Mouse (Mus musculus) spleen, adult 2 months (tissue): ENCODE data around the gene Nuak2.

ENCODE experiments used
- CTCF ChIP-seq: fragments of 200-500 bp; IDR thresholded peaks from 2 replicates; pipeline ENCODE4 v1.5.1; 2011; ENCODE audit warnings: mild to moderate bottlenecking, inconsistent platforms; ENCODE audit not compliant: insufficient read depth, insufficient read length, insufficient replicate concordance; ENCODE audit errors: extremely low read depth
- POLR2A ChIP-seq: fragments of 200-500 bp; IDR thresholded peaks from 2 replicates; pipeline ENCODE4 v1.6.1; 2011; ENCODE audit warnings: low read depth, low read length, inconsistent platforms

DNA sequence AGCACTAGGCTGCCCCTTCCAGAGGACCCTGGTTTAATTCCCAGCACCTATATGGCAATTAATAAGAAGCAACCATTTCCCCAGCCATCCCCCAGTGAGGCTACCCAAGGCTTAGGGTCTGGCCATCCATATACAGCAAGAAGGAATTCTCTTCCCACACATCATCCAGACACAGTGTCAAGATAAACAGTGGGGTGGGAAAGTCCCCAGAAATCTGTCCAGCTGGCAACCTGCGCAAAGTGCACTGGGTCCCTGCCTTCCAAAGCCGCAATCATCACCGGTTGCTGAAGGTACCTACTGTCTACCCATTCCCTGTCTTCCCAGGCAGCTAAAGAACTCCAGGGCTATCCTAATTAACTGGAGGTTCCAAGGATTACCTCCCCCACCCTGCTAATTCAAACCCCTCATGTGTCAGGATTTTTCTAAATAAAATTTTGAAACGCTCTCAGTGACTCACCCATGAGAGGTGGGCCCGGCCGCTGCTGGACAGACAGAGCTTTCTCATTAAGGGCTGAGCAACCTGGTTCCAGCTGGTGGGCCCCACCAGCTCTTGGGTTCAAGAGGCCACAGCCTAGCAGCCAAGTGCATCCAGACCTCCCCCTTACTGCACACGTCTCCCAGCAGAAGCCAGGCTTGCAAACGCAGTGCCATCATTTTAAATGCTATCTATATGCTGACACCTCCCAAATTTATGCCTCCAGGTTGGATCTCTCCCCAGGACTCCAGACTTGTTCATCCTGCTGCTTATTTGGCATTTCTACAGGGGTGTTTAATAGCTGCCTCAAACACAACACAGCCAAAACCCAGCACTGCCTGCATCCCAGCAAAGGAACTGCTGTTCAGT lies 60.5 kb downstream of the Nuak2 start:
- no peak for TF ChIP-seq CTCF
- no peak for TF ChIP-seq POLR2A
